Mouse (Mus musculus) right cerebral cortex, postnatal 36 days (tissue): Measurements from ENCODE around the gene Gadd45g.

Experiments
- DNase-seq, 2 experiments: peaks; one replicate each; pipeline ENCODE4 v3.0.0; 2022; ENCODE audit warnings: low spot score in 2 of 2, mixed read lengths in 1 of 2

Gene Gadd45g

GRCm38 (mm10) chr13:51853301-51854243 is 7.1 kb downstream of the Gadd45g start:
- no peak for DNase-seq

DNA sequence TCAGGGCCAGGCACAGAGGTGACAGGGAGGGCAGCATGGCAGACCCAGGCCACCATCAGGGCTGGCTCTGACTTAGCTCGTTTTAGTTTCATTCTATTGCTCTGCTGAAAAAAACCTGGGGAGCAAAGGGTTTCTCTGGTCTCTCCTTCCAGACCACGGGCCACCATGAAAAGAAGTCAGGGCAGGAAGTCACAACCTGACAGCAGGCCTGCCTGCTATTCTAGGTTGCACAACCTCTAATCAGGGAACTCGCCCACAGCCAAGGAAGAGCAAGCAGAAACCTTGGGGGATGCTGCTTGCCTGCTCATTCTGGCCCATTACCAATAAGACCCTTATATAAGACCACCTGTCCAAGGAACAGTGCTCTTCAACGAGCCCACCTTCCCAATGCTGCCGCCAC is 9.1 kb downstream of the Gadd45g start:
- DNase-seq, result no peak

GRCm38 (mm10) chr13:51857156-51857555 is 10.7 kb downstream of the Gadd45g start:
- no peak for DNase-seq

GRCm38 (mm10) chr13:51858475-51858874 is 12.0 kb downstream of the Gadd45g start:
- no peak for DNase-seq

DNA sequence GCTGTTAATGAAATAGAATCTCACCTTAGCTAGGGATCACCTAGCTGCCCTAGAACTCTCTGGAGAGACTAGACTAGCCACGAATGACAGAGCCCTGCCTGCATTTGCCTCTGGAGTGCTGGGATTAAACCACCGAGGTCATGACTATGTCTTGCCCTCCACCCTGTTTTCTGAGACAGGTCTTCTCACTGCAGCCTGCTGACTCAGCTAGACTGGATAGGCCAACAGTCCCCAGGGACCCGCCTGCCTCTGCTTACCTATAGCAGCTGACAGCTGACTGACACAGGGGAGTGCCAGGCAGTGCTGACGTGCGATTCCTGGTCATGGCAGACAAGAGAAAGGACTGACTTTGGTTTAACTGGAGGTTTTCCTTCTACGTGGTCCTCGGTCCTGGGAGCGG is 12.7 kb downstream of the Gadd45g start:
- DNase-seq, result no peak

GRCm38 (mm10) chr13:51859798-51860197 is 13.3 kb downstream of the Gadd45g start:
- no peak for DNase-seq

GRCm38 (mm10) chr13:51862750-51863149 is 16.3 kb downstream of the Gadd45g start:
- DNase-seq, result no peak

DNA sequence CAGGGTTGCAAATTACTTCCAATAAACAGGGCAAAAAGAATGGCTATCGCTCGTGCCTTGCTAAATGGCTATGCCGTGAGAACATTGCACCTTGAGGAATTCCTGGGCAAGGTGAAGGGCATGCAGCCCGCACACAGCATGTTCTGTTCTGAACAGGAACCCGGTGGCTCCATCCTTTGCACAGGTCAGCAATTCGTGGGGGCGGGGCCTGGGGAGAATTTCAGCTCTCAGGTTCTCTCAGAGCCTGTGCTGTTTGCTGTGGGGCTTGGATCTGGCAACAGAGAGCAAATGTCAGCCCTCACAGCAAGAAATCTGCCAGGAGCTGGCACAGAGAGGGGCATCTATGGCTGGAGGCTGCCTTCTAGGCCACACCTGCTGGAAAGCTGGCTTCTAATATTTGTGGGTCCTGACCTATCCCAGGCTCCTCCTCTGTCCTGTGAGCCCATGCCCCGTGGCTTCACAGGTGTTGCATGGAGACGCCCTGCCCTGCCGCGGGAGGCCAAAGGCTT is 19.7 kb downstream of the Gadd45g start:
- no peak for DNase-seq

DNA sequence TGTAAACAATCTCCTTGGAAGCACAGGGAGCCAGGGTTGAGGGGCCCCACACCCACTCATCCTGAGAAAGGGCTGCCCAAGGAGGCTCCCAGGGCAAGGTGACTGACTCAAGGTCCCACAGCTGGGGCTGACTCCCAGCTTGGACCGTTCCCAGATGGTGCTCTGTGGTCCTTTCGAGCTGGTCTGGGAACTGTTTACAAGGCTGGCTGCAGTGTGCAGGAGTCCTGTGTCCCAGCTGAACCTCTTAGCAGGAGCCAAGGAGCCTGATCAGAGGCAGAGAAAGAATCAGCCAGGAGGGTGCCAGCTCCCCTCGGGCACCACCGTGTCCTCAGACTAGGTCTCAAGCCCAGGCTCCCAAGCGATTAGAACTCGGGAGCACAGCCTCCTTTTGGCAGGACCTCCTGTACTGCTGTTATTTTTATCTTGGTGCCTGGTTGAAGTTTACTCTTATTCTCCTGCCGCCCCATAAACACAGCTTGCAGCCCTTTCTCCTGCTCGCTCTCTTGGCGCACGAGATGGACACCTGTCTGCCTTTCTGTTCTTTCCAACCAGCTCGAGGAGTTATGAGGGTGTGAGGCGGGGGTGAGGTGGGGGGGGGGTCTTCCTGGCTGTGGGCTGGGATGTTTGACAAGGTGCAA is 22.1 kb downstream of the Gadd45g start:
- peak; percentile 27 to 32 for DNase-seq

GRCm38 (mm10) chr13:51869129-51869491 is 22.6 kb downstream of the Gadd45g start:
- no peak for DNase-seq

DNA sequence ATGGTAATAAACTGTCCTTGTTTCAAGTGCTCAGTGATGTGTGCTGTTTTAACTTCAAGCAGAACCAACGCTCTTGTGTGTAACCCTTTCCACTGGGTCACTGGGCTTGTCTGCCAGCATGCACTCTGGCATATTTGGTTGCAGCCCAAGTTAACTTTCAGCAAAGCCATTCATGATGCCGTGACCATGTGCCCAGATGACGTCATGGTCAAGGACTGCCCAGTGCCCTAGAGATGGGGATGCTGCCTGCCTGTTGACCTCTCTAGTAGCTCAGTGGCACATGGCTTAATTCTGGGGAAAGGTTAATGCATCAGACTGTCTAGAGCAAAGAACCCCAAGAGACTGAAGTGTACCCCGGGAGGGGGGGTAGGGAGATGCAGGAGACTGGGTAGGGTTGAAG is 24.7 kb downstream of the Gadd45g start:
- DNase-seq, result no peak

DNA sequence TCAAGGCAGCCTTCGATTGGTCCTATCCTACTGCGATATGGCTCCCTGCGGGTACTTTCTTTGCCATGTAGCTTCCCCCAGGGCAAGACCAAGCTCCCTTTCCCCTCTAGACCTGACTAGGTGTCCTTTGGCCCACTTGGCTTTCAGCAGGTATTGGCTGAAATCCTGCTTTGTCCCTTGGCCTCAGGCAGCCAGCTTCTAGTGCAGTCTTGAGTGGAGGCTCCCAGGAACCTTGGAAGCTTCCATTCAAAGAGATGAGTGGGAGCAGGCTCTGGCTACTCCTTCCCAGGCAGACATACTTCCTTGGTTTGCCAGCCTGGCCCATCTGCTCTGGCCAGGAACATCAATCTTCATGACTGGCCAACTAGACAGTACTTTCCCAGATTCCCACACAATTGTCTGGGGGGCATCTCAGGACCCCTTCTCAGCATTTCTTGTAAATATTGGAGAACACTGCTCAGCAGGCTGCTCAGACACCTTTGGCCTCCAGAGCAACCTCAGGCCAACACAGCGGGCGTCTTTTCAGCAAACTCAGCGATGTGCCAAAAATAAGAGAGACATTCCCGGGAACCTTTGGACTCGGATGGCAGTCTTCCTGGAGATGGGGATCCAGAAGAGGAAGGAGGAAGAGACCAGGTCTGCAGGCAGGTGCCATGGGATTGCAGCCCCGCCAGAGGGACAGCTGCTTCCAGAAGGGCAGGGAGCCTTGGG is 25.9 kb downstream of the Gadd45g start:
- DNase-seq, result no peak

DNA sequence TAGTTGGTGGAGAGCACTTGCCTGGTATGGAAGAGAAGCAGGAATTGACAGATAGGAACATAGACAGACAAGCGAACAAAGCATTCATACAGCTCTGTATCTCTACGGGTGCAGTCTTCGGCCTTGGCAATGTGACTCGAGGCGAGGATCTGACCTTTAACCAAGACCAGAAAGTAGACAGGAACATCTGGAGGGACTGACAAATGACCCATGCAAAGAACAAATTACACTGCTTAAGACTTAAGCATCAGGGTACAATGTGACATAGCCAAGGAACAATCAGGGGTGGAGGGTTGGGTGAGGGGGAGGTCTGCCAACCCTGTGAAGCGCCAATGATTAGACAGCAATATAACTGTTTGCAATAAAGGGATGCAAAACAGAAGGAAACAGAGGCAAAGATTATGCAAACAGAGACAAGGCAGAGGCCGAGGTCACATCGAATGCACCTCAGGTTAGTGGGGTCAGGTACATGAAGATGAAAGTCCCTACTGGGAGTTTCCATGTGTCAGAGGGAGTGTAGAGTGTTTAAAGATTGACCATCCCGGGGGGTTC is 26.6 kb downstream of the Gadd45g start:
- DNase-seq, result no peak

GRCm38 (mm10) chr13:51873786-51874185 is 27.3 kb downstream of the Gadd45g start:
- no peak for DNase-seq

GRCm38 (mm10) chr13:51876131-51876530 is 29.7 kb downstream of the Gadd45g start:
- no peak for DNase-seq

- DNase-seq, result no peak
Observed at GRCm38 (mm10) chr13:51878806-51879205, 32.3 kb downstream of the Gadd45g start.

DNA sequence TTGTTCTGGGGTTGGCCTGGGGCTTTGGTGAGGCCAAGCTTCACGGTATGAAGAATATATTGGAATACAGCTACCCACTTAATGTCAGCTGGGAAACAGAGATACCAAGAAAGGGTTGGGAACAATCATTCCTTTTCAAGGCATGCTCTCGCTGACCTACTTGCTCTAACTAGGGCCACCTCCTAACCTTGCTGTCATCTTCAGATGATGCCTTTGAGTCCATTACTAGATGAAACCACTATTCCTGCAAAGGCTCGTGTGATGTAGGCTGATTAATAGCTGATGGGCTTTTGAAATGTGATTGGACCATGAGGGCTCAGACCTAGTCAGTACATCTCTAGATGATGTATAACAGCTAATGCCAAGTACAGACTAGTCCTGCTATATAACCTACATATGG is 33.1 kb downstream of the Gadd45g start:
- DNase-seq, result no peak

GRCm38 (mm10) chr13:51880019-51880418 is 33.5 kb downstream of the Gadd45g start:
- no peak for DNase-seq

GRCm38 (mm10) chr13:51881271-51882128 is 35.0 kb downstream of the Gadd45g start:
- DNase-seq, result peak in 1 of 2 experiments; percentile 25

DNA sequence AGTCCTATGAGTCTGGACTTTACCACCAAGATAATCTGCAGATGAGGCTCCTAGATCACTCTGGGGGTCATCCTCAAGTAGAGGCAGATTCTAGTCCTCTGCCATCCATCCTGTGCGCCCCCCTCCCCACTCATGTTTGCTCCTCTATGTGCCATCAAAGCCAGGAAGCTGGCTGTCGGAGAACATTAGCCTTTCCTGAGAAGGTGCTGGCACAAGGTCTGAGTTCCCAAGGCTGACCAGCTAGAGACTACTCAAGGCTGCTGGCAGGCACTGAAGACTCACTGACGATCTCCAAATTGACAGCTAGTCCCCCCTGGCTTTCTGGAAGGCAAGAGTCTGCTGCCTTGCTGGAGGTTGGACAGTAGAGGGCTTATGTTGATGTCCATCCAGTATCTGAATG is 35.7 kb downstream of the Gadd45g start:
- DNase-seq, result no peak

GRCm38 (mm10) chr13:51884250-51884649 is 37.8 kb downstream of the Gadd45g start:
- DNase-seq, result no peak
